Mouse (Mus musculus): ENCODE data around the gene Bclaf1. TPM values are rescaled to one million over a fixed set of nuclear protein-coding genes. Genes with fewer than 3 reads are reported as not detected.
A peak's percentile ranks its signal among the peaks of the same experiment; 100 is the strongest.

Gene Bclaf1
- total RNA-seq, 2 experiments from 2014 or later = 45.5 to 58.2 TPM

- intact Hi-C loops (cut with DNase I) = loop anchor here (5.0 kb wide), 1 partner anchor 639 kb away; the partner anchor contains the start of gene Ahi1
- DNase-seq (ENCODE audit: low spot score) = no peak
Measured at GRCm38 (mm10) chr10:20313447-20313846, 1.2 kb downstream of the Bclaf1 start.

- no peak for DNase-seq (ENCODE audit: low spot score)
- intact Hi-C loops (cut with DNase I) = loop anchor here (5.0 kb wide), 1 partner anchor 638 kb away; the partner anchor contains the start of gene Ahi1
Measured at GRCm38 (mm10) chr10:20313941-20314340, 1.7 kb downstream of the Bclaf1 start.

- intact Hi-C loops (cut with DNase I) = loop anchor here (5.0 kb wide), 1 partner anchor 638 kb away; the partner anchor contains the start of gene Ahi1
Measured at GRCm38 (mm10) chr10:20314797-20315196, 2.5 kb downstream of the Bclaf1 start.

GRCm38 (mm10) chr10:20317466-20317865 lies 5.2 kb downstream of the Bclaf1 start:
- intact Hi-C loops (cut with DNase I) = no loop called here
- DNase-seq (ENCODE audit: low spot score) = no peak

More at GRCm38 (mm10) chr10:20314797-20315196, 2.5 kb downstream of the Bclaf1 start:
- DNase-seq (ENCODE audit: low spot score) = no peak

- DNase-seq (ENCODE audit: low spot score) = no peak
Measured at GRCm38 (mm10) chr10:20326226-20326625, 14.0 kb downstream of the Bclaf1 start.

GRCm38 (mm10) chr10:20331262-20331661 lies 19.0 kb downstream of the Bclaf1 start:
- intact Hi-C loops (cut with DNase I) = no loop called here
- DNase-seq (ENCODE audit: low spot score) = no peak

More at GRCm38 (mm10) chr10:20326226-20326625, 14.0 kb downstream of the Bclaf1 start:
- intact Hi-C loops (cut with DNase I) = no loop called here

GRCm38 (mm10) chr10:20337872-20338271 lies 25.6 kb downstream of the Bclaf1 start:
- DNase-seq (ENCODE audit: low spot score) = no peak
- intact Hi-C loops (cut with DNase I) = no loop called here

- no peak for DNase-seq (ENCODE audit: low spot score)
- intact Hi-C loops (cut with DNase I) = no loop called here
Measured at GRCm38 (mm10) chr10:20345736-20346135, 33.5 kb downstream of the Bclaf1 start.

- DNase-seq (ENCODE audit: low spot score) = peak; percentile 86
- intact Hi-C loops (cut with DNase I) = no loop called here
Measured at GRCm38 (mm10) chr10:20347285-20348214, 35.3 kb downstream of the Bclaf1 start, which contains the start of gene Mtfr2. TSS of gene Mtfr2 (plus strand) at chr10:20347770.

- intact Hi-C loops (cut with DNase I) = no loop called here
- DNase-seq (ENCODE audit: low spot score) = no peak
Measured at GRCm38 (mm10) chr10:20348894-20349293, 36.6 kb downstream of the Bclaf1 start.

- no peak for DNase-seq (ENCODE audit: low spot score)
- intact Hi-C loops (cut with DNase I) = loop anchor here (2.0 kb wide), 1 partner anchor 585 kb away; no protein-coding TSS in a partner anchor
Measured at GRCm38 (mm10) chr10:20361542-20362449, 49.5 kb downstream of the Bclaf1 start.

- intact Hi-C loops (cut with DNase I) = loop anchor here (2.0 kb wide), 1 partner anchor 584 kb away; no protein-coding TSS in a partner anchor
- no peak for DNase-seq (ENCODE audit: low spot score)
Measured at GRCm38 (mm10) chr10:20362450-20363118, 50.3 kb downstream of the Bclaf1 start.

GRCm38 (mm10) chr10:20372046-20372445 lies 59.8 kb downstream of the Bclaf1 start:
- no peak for DNase-seq (ENCODE audit: low spot score)
- intact Hi-C loops (cut with DNase I) = no loop called here

- no peak for DNase-seq (ENCODE audit: low spot score)
- intact Hi-C loops (cut with DNase I) = no loop called here
Measured at GRCm38 (mm10) chr10:20377621-20378020, 65.4 kb downstream of the Bclaf1 start.

- intact Hi-C loops (cut with DNase I) = no loop called here
- peak; percentile 49 for DNase-seq (ENCODE audit: low spot score)
Measured at GRCm38 (mm10) chr10:20379071-20379735, 66.9 kb downstream of the Bclaf1 start.

- intact Hi-C loops (cut with DNase I) = no loop called here
- DNase-seq (ENCODE audit: low spot score) = no peak
Measured at GRCm38 (mm10) chr10:20380798-20381197, 68.5 kb downstream of the Bclaf1 start.

GRCm38 (mm10) chr10:20381352-20381751 lies 69.1 kb downstream of the Bclaf1 start:
- intact Hi-C loops (cut with DNase I) = no loop called here
- no peak for DNase-seq (ENCODE audit: low spot score)

- intact Hi-C loops (cut with DNase I) = no loop called here
Measured at GRCm38 (mm10) chr10:20382807-20383419, 70.6 kb downstream of the Bclaf1 start.

More at GRCm38 (mm10) chr10:20382807-20383419, 70.6 kb downstream of the Bclaf1 start:
- no peak for DNase-seq (ENCODE audit: low spot score)

All from heart, postnatal 25 days (tissue).